Mouse (Mus musculus): ENCODE results near the gene Kiz. TPM values are rescaled to one million over a fixed set of nuclear protein-coding genes. Genes with fewer than 3 reads are reported as not detected.

The Kiz gene
- polyA plus RNA-seq, 1 experiment, result 20.6 TPM

DNA sequence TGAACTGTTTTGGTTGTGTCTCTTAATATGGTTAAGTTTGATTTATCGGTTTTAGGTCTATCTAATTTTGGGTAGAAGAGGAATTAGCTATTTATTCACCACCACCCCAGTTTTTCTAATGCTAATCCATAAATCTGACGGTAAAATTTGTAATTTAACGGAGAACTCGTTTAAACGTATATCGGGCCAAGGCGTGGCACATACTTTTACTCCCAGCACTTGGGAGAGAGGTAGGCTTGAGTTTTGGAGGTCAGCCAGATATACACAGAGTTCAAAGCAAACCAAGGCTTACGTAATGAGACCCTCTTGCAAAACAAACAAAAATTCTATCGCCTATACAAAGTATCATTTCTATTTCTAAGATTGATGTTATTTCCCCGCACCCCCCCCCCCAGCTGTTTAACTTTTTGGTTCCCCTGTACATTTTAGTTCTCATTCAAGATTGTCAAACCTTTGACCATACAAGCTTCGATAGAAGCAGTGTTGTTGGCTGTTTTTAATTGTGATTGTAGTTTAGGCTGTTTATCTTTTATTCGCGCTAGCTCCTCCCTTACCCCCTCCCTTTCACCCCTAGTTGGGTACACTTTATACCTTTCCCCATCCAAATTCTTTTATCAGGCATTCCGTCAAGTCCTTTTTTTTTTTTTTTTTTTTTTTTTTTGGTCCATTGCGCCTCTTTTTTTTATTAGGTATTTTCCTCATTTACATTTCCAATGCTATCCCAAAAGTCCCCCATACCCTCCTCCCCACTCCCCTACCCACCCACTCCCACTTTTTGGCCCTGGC, 158.6 kb downstream of the Kiz start:
- Histone ChIP-seq H3K27me3 (ENCODE audit: control insufficient read depth, insufficient read depth, low read length) (no peaks in the 10 kb centered on the region), H3K4me3 (replicated peaks; ENCODE audit: insufficient read depth, low read depth, low read length) (no peak overlapping the region), H3K27ac (ENCODE audit: insufficient read depth, low read length) (no peak overlapping the region), H3K4me1 (ENCODE audit: control insufficient read depth, insufficient read depth, low read length) (no peaks in the 10 kb centered on the region; the same call in 1 of the 2 replicates)
- DNase-seq, result no peak
- WGBS, result 20% methylated on average over 15 of the region's 15 CpGs
- TF ChIP-seq CTCF (IDR thresholded peaks at IDR 0.05; ENCODE audit: borderline replicate concordance, insufficient read depth, low read depth, low read length) (no peak), POLR2A (IDR thresholded peaks at IDR 0.05; ENCODE audit: borderline replicate concordance, insufficient read depth, low read length) (no peak)

Other genes with a start within 250 kb of the Kiz start
- gene Xrn2, start 157.1 kb downstream of the Kiz start, polyA plus RNA-seq (2012; rRNA removed), result 27.3 and 31.7 TPM in 2 replicates
- gene Nkx2-4, start 229.6 kb downstream of the Kiz start, polyA plus RNA-seq (2012; rRNA removed), result not detected in 2 replicates

All from cerebellum, adult 2 months (tissue).